Mouse (Mus musculus) left cerebral cortex, adult 8-10 months (tissue): ENCODE data around the gene Ctns. TPM values are rescaled to one million over a fixed set of nuclear protein-coding genes. Genes with fewer than 3 reads are reported as not detected.

Experiments used
- DNase-seq, 2 experiments: peaks; one replicate each; pipeline ENCODE4 v3.0.0; 2022; ENCODE audit warnings: low spot score in 2 of 2
- total RNA-seq, 4 experiments: library from RNA; stranded (reverse); gene quantifications; 2 replicates each; pipeline ENCODE4 v1.2.4; 2022

The Ctns gene
- total RNA-seq, 4 experiments from 2014 or later: 17.2 to 24.7 (median 19.9) TPM

DNA sequence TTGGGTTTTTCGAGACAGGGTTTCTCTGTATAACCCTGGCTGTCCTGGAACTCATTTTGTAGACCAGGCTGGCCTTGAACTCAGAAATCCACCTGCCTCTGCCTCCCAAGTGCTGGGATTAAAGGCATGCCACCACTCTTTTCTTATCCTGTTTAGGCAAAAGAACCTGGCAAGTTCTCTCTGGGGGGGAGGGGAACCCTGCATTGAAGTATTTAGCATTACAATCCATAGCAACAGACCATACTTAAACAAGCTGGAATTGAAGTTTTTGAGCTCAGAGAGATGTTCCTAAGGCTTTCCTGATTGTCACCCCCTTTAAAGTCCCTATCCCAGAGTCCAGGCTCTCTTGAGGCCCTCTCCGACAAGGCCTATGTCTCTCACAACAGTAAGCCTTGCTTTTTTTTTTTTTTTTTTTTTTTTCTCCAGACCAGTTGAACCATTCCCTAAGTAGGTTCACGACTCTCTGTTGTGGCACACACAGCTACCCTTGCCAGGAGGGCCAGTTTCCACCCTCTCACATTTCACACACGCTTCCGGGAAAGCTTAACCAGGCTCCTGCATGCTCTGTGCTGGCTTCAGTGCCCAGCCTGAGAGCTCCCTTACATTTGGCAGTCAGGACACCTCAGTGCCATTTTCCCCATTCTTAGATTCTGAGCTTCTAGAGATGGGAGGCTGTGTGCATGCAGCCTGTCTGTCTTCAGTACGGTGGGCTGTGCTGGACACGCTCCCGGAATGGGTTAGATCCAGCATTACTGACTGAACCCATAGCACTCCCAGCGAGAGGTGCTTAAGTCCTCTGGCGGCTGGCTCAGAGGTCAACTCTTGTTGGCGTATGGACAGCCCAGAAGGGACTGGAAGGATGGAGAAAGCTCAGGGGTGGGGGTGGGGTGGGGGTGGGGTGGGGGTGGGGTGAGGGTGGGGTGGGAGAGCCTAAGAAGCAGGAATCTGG is 52.5 kb downstream of the Ctns start:
- no peak for DNase-seq

DNA sequence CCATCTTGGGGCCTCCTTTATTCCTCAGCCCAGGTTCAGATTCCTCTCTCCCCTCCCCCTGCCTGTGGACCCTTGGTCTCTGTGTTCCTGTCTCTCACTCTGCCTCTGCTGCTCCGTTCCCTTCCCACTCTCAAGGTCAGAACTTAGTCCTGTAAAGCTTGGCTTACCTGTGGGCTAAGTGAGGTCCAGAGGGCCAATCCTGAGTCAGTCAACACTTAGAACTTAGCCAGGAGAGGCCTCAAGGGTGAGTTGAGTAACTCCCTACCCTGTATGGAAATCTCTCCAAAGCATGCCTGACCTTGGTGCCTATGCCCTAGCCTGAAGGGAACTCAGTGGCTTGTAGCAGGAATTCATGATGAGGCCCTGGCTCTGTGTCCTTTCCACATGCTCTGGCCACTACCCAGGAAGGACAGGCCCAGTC is 54.6 kb downstream of the Ctns start:
- DNase-seq: no peak

DNA sequence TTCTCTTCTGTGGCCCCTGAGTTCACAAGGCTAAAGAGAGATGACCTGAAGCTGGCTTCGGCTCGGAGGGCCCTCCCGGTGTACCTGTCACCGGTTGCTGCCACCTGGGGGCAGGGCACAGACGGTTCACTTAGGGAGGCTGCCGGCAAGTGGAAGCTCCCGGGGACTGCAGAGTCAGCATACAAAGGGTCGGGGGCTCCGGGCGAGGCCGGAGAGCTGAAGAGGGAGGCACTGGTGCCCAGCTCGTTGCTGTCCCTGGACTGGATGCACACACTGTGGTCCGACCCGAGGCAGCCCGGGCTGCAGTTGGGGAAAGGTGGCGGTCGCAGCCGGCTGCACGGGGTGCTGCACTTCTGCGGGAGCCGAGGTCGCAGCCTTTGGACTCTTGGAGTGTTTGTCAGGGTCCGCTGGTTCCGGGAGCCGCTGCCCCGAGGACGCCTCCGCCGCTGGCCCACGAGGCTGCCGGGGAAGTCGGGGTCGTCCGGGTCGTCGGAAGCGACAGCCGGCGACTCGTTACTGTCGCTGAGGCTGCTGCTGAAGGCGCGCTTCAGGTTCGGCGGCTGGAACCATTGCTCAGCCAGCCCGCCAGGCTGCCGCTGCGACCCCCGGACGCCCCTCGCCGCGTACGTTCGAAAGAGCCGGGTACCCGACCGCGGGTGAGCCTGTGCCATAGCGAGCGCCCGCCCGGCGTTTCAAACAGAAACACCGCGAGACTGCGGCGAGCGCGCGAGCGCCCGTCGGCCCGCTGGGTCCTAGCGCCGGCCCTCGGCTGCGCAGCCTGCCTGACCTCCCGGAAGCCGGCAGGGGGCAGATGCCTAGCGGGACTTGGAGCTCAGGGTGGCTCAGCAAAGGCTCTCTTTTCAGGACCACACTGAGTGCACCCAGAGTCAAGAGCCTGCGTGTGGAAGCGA is 61.0 kb downstream of the Ctns start, which contains the start of gene Haspin:
TSS of gene Haspin (minus strand) at position 704 of the 911 bp plus-strand sequence.
- peak; percentile 73 to 76 for DNase-seq

DNA sequence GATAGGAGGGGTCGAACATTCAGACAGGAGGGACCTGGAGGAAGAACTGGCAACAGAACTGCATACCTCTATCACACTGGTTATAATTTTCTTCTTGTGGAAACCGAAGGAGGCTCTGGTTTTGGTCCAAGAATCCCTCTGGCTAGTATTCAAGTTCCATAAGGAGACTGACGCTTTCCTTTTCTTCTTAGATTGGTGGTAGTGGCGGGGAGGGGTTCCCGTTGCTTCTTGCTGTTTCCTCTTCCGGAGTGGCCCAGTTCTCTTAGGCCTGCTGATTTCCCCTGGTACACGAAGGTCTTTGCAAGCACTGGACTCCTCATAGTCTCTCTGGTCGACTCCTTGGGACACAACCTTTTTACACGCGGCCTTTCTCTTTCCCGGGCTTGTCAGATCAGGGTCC is 61.7 kb downstream of the Ctns start:
- no peak for DNase-seq

DNA sequence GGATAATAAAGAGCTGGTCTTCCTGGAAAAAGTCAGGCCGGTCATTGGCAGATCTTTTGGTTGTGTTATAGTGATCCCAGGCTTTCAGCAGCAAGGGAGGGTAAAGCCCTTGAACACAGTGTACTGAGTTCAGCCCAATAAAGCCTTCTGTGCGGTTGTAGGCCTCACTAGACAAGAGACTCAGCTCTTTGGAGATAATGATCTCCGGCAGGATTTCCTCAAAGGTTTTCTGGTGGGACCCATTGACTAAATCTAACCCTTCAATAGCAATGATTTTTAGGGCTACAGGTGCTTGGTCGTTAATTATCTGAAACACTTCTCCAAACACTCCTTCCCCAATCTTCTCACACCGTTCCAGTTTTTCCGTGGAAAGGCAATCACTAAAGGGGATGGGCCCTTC is 62.3 kb downstream of the Ctns start:
- DNase-seq: no peak

DNA sequence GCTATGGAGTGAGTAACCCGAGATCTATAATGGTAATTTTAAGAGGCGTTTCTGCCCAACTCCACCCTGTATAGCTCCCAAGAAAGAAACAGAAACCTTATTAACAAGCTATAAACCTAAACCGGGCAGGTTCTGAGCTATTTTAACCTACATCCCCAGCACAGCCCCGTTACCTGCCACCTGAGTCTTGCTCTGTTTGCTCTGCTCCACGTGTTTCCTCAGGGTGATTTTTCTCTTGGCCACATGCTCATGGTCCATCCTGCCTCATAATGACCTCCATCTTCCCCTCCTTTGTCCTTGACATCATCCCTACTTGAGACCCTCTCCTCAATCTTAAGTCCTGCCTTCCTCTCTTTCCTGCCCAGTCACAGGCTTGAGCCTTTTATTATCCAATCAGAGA is 64.6 kb downstream of the Ctns start:
- DNase-seq: no peak

Other genes with a start within 250 kb of the Ctns start
- 1 to 10 TPM; 6.5 to 8.0 (median 7.1) TPM for gene Atp2a3, start 237.9 kb downstream of the Ctns start, total RNA-seq
- under 1 TPM; 0.21 to 0.89 (median 0.41) TPM for gene P2rx1, start 199.9 kb downstream of the Ctns start, total RNA-seq
- 100 to 1,000 TPM; 107 to 111 (median 108) TPM for gene Camkk1, start 180.0 kb downstream of the Ctns start, total RNA-seq
- 1 to 10 TPM; 8.4 to 9.4 (median 9.2) TPM for gene Ncbp3, start 151.3 kb downstream of the Ctns start, total RNA-seq
- gene Itgae, start 108.5 kb downstream of the Ctns start, total RNA-seq: under 1 TPM; 0.18 to 0.37 (median 0.29) TPM
- under 1 TPM in 3 of 4 experiments, not detected in 1; 0.14 to 0.30 (median 0.22) TPM for gene Haspin, start 60.7 kb downstream of the Ctns start, total RNA-seq
- 1 to 10 TPM in 2 of 4 experiments, under 1 TPM in 2; 0.70 to 1.4 (median 0.97) TPM for gene P2rx5, start 38.6 kb downstream of the Ctns start, total RNA-seq
- gene Emc6, start 22.0 kb downstream of the Ctns start, total RNA-seq: 10 to 100 TPM; 39.9 to 46.8 (median 42.9) TPM
- 10 to 100 TPM in 3 of 4 experiments, 1 to 10 TPM in 1; 9.9 to 12.1 (median 11.0) TPM for gene Tax1bp3, start 22.0 kb downstream of the Ctns start, total RNA-seq
- 1 to 10 TPM; 3.2 to 4.1 (median 3.7) TPM for gene Shpk, start 418 bp upstream of the Ctns start, total RNA-seq
- under 1 TPM in 1 of 4 experiments, not detected in 3; 0.16 TPM for gene Trpv1, start 35.2 kb upstream of the Ctns start, total RNA-seq
- under 1 TPM; 0.43 to 0.59 (median 0.47) TPM for gene Trpv3, start 68.3 kb upstream of the Ctns start, total RNA-seq
- gene Aspa, start 130.6 kb upstream of the Ctns start, total RNA-seq: 10 to 100 TPM; 20.9 to 29.6 (median 25.7) TPM
- not detected for gene Gm49340, start 130.7 kb upstream of the Ctns start, total RNA-seq
- gene Spata22, start 130.7 kb upstream of the Ctns start, total RNA-seq: not detected
- gene Olfr20, start 151.7 kb upstream of the Ctns start, total RNA-seq: not detected
- not detected for gene Olfr376, start 172.2 kb upstream of the Ctns start, total RNA-seq
- not detected for gene Olfr1, start 200.6 kb upstream of the Ctns start, total RNA-seq
- gene Olfr378, start 229.4 kb upstream of the Ctns start, total RNA-seq: not detected